In the genomic region with DNA sequence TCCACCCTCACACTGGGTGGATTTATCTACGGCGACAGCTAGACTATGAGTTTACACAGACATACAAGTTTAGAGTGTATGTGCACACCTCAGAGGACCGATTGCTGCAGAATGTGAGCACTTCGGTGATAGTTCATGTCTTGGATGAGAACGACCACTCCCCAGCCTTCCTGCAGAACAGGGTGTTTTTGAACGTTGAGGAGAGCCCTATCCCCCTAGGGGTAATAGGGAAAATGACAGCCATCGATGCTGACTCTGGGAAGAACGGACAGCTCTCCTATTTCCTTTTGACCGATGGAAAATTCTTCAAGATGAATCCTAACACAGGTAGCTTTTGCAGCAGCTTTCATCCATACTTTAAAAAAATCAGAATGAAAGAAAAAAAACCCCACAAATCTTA, we compare ENCODE assay signal across 15 mouse cellular contexts.
DNase-seq lines count a peak whose midpoint lies in the region; ATAC-seq and TF ChIP-seq lines count a peak whose summit lies in the region.
"Had no signal": no experiment of that assay in that cellular context is flagged by ENCODE, and none has a peak within 500 bp of the region (broad histone marks: within the 10 kb centered on the region; RNA-seq: fewer than 3 reads in every experiment).

No protein-coding gene starts in this region.

- no peak overlapping the region for H3K27ac ChIP-seq in hindbrain, embryonic 11.5 days (ENCODE audit: low read depth, low read length)
- no peak overlapping the region for H3K27ac ChIP-seq in hindbrain, embryonic 12.5 days
- no peak overlapping the region for H3K27ac ChIP-seq in lung, embryonic 14.5 days (ENCODE audit: low read depth)
- no peak overlapping the region for H3K27ac ChIP-seq in cortical plate, adult 2 months (ENCODE audit: insufficient read depth, low read length)
- H3K27ac ChIP-seq: heart, embryonic 13.5 days; liver, embryonic 14.5 days had no signal

- no peaks in the 10 kb centered on the region for H3K4me1 ChIP-seq in hindbrain, embryonic 11.5 days (replicated peaks; ENCODE audit: control insufficient read depth, insufficient read depth, low read length)
- H3K4me1 ChIP-seq in hindbrain, embryonic 12.5 days = no peaks in the 10 kb centered on the region
- 0 out of 2 replicates have a peak, but pooled peaks cover 3% of the 10 kb centered on the region for H3K4me1 ChIP-seq in lung, embryonic 14.5 days (ENCODE audit: insufficient read depth)
- no peaks in the 10 kb centered on the region for H3K4me1 ChIP-seq in cortical plate, adult 2 months (ENCODE audit: control insufficient read depth, insufficient read depth, low read length)

- CTCF ChIA-PET in Patski (lab: Charles Lee) = interaction anchor here (0.6 to 5.9 kb wide), 2 partner anchors 160 to 408 kb away, joined by 3 to 46 read pairs; no protein-coding TSS in a partner anchor

- in situ Hi-C loops in Patski (cut with MboI; ENCODE audit: low pct_unique_long_range_greater_than_20kb) = no loop called here

- no peak overlapping the region for H3K4me3 ChIP-seq in hindbrain, embryonic 11.5 days (ENCODE audit: low read depth, low read length)
- no peak overlapping the region for H3K4me3 ChIP-seq in hindbrain, embryonic 12.5 days
- H3K4me3 ChIP-seq in lung, embryonic 14.5 days (ENCODE audit: low read depth, low read length) = no peak overlapping the region
- no peak overlapping the region for H3K4me3 ChIP-seq in cortical plate, adult 2 months (ENCODE audit: insufficient read depth, low read length)
- H3K4me3 ChIP-seq: heart, embryonic 13.5 days had no signal

- TF ChIP-seq POLR2A in cortical plate, adult 2 months (IDR thresholded peaks at IDR 0.05; ENCODE audit: extremely low read depth, insufficient read depth, low read length) = no peak

- ATAC-seq in hindbrain, embryonic 11.5 days (ENCODE audit: low FRiP score) = no peak
- no peak for ATAC-seq in hindbrain, embryonic 12.5 days (ENCODE audit: low FRiP score)
- no peak for ATAC-seq in lung, embryonic 14.5 days (ENCODE audit: insufficient read depth)
- no peak for ATAC-seq in Patski
- ATAC-seq: midbrain, embryonic 16.5 days had no signal

- POLR2A ChIA-PET in Patski (lab: Charles Lee) = no interaction called here

- TF ChIP-seq CTCF in lung, embryonic 14.5 days (IDR thresholded peaks at IDR 0.05; ENCODE audit: low read depth) = peak; percentile 53
- TF ChIP-seq CTCF in Patski (IDR thresholded peaks at IDR 0.05) = peak; percentile 31
- peak; percentile 4; the same call in 1 of the 2 replicates for TF ChIP-seq CTCF in cortical plate, adult 2 months (IDR thresholded peaks at IDR 0.05; ENCODE audit: extremely low read depth, insufficient read depth, low read length)

- DNase-seq in hindbrain, embryonic 11.5 days (ENCODE audit: low spot score) = peak; percentile 12
- no peak for DNase-seq in lung, embryonic 14.5 days
- no peak for DNase-seq in lung, postnatal 4 days
- DNase-seq in Patski (ENCODE audit: low read depth, low spot score) = no peak
- no peak for DNase-seq in cerebellum, adult 9-10 months
- DNase-seq: adrenal gland, postnatal 14 days; cerebellum, adult 18-20 months; cerebellum, postnatal 36 days; heart, postnatal 4 days; thymus, postnatal 14 days had no signal

- 63% methylated on average over 9 of the region's 9 CpGs for WGBS in hindbrain, embryonic 11.5 days
- WGBS in hindbrain, embryonic 12.5 days = 69% methylated on average over 9 of the region's 9 CpGs
- 61% methylated on average over 9 of the region's 9 CpGs for WGBS in lung, embryonic 14.5 days

- no peaks in the 10 kb centered on the region for H3K9me3 ChIP-seq in hindbrain, embryonic 11.5 days (ENCODE audit: control insufficient read depth, low read length)
- no peaks in the 10 kb centered on the region for H3K9me3 ChIP-seq in hindbrain, embryonic 12.5 days (replicated peaks)
- no peaks in the 10 kb centered on the region for H3K9me3 ChIP-seq in lung, embryonic 14.5 days (ENCODE audit: low read depth, low read length)
- H3K9me3 ChIP-seq: heart, embryonic 13.5 days had no signal

- no peak overlapping the region for H3K9ac ChIP-seq in hindbrain, embryonic 11.5 days (ENCODE audit: low read depth, low read length)
- no peak overlapping the region for H3K9ac ChIP-seq in hindbrain, embryonic 12.5 days
- H3K9ac ChIP-seq in lung, embryonic 14.5 days = no peak overlapping the region
- H3K9ac ChIP-seq: heart, embryonic 13.5 days; liver, embryonic 14.5 days had no signal

- no peaks in the 10 kb centered on the region for H3K36me3 ChIP-seq in hindbrain, embryonic 11.5 days (ENCODE audit: control insufficient read depth, insufficient read depth, low read length)
- H3K36me3 ChIP-seq in hindbrain, embryonic 12.5 days = no peaks in the 10 kb centered on the region
- H3K36me3 ChIP-seq in lung, embryonic 14.5 days (ENCODE audit: insufficient read depth) = no peaks in the 10 kb centered on the region
- H3K36me3 ChIP-seq: heart, embryonic 13.5 days had no signal

- H3K4me2 ChIP-seq in hindbrain, embryonic 11.5 days (replicated peaks; ENCODE audit: low read depth, low read length) = no peak overlapping the region
- no peak overlapping the region for H3K4me2 ChIP-seq in hindbrain, embryonic 12.5 days (replicated peaks)
- no peak overlapping the region for H3K4me2 ChIP-seq in lung, embryonic 14.5 days
- H3K4me2 ChIP-seq: heart, embryonic 13.5 days had no signal

- H3K27me3 ChIP-seq in hindbrain, embryonic 11.5 days (ENCODE audit: control insufficient read depth, insufficient read depth, low read length) = no peaks in the 10 kb centered on the region
- H3K27me3 ChIP-seq in hindbrain, embryonic 12.5 days = no peaks in the 10 kb centered on the region
- H3K27me3 ChIP-seq in lung, embryonic 14.5 days (ENCODE audit: insufficient read depth, low read length) = 0 out of 2 replicates have a peak, but pooled peaks cover 2% of the 10 kb centered on the region
- H3K27me3 ChIP-seq in Patski = peaks cover 77% of the 10 kb centered on the region
- H3K27me3 ChIP-seq: heart, embryonic 13.5 days had no signal
